Mouse (Mus musculus) megakaryocyte-erythroid progenitor cell, adult 5-6 weeks (primary cell): ENCODE data around the gene Igfbp7. TPM values are rescaled to one million over a fixed set of nuclear protein-coding genes. Genes with fewer than 3 reads are reported as not detected.

Experiments used
- ATAC-seq: replicated peaks from 2 replicates; pipeline ENCODE4 v1.8.0; 2016; ENCODE audit warnings: mild to moderate bottlenecking, inconsistent platforms; ENCODE audit not compliant: severe bottlenecking, poor library complexity, low FRiP score, low TSS enrichment
- total RNA-seq, 2 experiments: library from RNA; stranded (forward) in 1 of 2; stranded (reverse) in 1 of 2; fragments of 200-1000, 215-1000 nt in 1 of 2; fragments of >200 nt in 1 of 2; fragmentation: Nextera tagmentation in 1 of 2; gene quantifications; 2 replicates each; pipeline ENCODE4 v1.2.3; 2014 to 2017

Gene Igfbp7
- total RNA-seq, 2 experiments from 2014 or later, result not detected

GRCm38 (mm10) chr5:77359971-77360370 is 47.9 kb downstream of the Igfbp7 start:
- no peak for ATAC-seq

- ATAC-seq, result 0 out of 2 replicates have a peak, but pooled peaks have one; percentile 44
Measured at GRCm38 (mm10) chr5:77358347-77358746, 49.5 kb downstream of the Igfbp7 start.

GRCm38 (mm10) chr5:77357405-77358149 is 50.3 kb downstream of the Igfbp7 start:
- ATAC-seq, result peak; percentile 89

GRCm38 (mm10) chr5:77355307-77356265 is 52.3 kb downstream of the Igfbp7 start:
- no peak for ATAC-seq

GRCm38 (mm10) chr5:77354361-77354787 is 53.5 kb downstream of the Igfbp7 start:
- ATAC-seq, result peak; percentile 86

- no peak for ATAC-seq
Measured at GRCm38 (mm10) chr5:77351691-77352090, 56.1 kb downstream of the Igfbp7 start.

GRCm38 (mm10) chr5:77349971-77350658 is 57.7 kb downstream of the Igfbp7 start:
- 0 out of 2 replicates have a peak, but pooled peaks have one; percentile 20 for ATAC-seq

GRCm38 (mm10) chr5:77348901-77349300 is 58.9 kb downstream of the Igfbp7 start:
- no peak for ATAC-seq

GRCm38 (mm10) chr5:77340033-77340432 is 67.8 kb downstream of the Igfbp7 start:
- ATAC-seq, result no peak

GRCm38 (mm10) chr5:77330154-77330553 is 77.7 kb downstream of the Igfbp7 start:
- no peak for ATAC-seq

GRCm38 (mm10) chr5:77324936-77325335 is 82.9 kb downstream of the Igfbp7 start:
- no peak for ATAC-seq

- ATAC-seq, result no peak
Measured at GRCm38 (mm10) chr5:77314986-77315385, 92.9 kb downstream of the Igfbp7 start.

- no peak for ATAC-seq
Measured at GRCm38 (mm10) chr5:77314206-77314605, 93.6 kb downstream of the Igfbp7 start.

GRCm38 (mm10) chr5:77309924-77310772 is 97.7 kb downstream of the Igfbp7 start, which contains the start of the genes Noa1 and Polr2b:
TSS of gene Noa1 (minus strand) at chr5:77310084.
TSS of gene Polr2b (plus strand) at chr5:77310147.
- ATAC-seq, result peak; percentile 87

GRCm38 (mm10) chr5:77309051-77309906 is 98.6 kb downstream of the Igfbp7 start:
- ATAC-seq, result peak; percentile 24

- ATAC-seq, result peak; percentile 60
Measured at GRCm38 (mm10) chr5:77307821-77308553, 99.9 kb downstream of the Igfbp7 start.

GRCm38 (mm10) chr5:77301296-77301903 is 106.4 kb downstream of the Igfbp7 start:
- no peak for ATAC-seq
